ENCODE assay signal across 35 mouse cellular contexts in the genomic region with DNA sequence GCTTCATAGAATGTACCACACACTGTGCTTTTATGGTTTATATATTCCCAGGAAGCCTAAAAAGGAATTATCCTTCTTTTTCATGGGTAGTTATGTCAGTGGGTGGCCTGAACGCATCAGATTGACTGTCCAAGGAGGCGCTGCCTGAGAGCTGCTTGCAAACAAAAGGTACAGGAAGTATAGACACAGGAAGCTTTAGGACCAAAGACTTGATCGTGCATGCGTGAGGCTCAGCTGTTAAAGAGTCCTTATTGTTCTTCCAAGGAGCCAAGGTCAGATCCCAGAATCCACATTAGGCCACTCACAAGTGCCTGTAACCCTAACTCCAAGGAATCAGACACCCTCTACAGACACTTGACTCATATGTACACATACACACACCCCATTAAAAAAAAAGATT. TPM values are rescaled to one million over a fixed set of nuclear protein-coding genes. Genes with fewer than 3 reads are reported as not detected.
DNase-seq lines count a peak whose midpoint lies in the region; ATAC-seq and TF ChIP-seq lines count a peak whose summit lies in the region.
"Had no signal": no experiment of that assay in that cellular context is flagged by ENCODE, and none has a peak within 500 bp of the region (broad histone marks: within the 10 kb centered on the region; RNA-seq: fewer than 3 reads in every experiment).

No protein-coding gene starts in this region.

- H3K27ac ChIP-seq in liver, adult 2 months (replicated peaks; ENCODE audit: insufficient read depth, low read depth, low read length), result peak overlapping the region; percentile 46
- no peak overlapping the region for H3K27ac ChIP-seq in liver, embryonic 11.5 days (ENCODE audit: low read depth, low read length)
- H3K27ac ChIP-seq: embryonic facial prominence, embryonic 12.5 days; forebrain, embryonic 10.5 days; hindbrain, embryonic 12.5 days; hindbrain, postnatal 0 days; kidney, postnatal 0 days; limb, embryonic 10.5 days; limb, embryonic 15.5 days; liver, embryonic 15.5 days; midbrain, embryonic 10.5 days; neural tube, embryonic 13.5 days had no signal

- H3K4me3 ChIP-seq in liver, adult 2 months (ENCODE audit: insufficient read depth, low read depth, low read length), result no peak overlapping the region
- no peak overlapping the region for H3K4me3 ChIP-seq in liver, embryonic 11.5 days (ENCODE audit: low read depth, low read length)
- H3K4me3 ChIP-seq: embryonic facial prominence, embryonic 12.5 days; forebrain, embryonic 10.5 days; hindbrain, embryonic 12.5 days; limb, embryonic 10.5 days; limb, embryonic 15.5 days; liver, embryonic 15.5 days; midbrain, embryonic 10.5 days; myocyte; neural tube, embryonic 13.5 days had no signal

- H3K36me3 ChIP-seq in liver, adult 2 months (ENCODE audit: control insufficient read depth, insufficient read depth, low read length), result no peaks in the 10 kb centered on the region
- H3K36me3 ChIP-seq in liver, embryonic 11.5 days (ENCODE audit: control insufficient read depth, insufficient read depth, low read length), result no peaks in the 10 kb centered on the region
- H3K36me3 ChIP-seq: embryonic facial prominence, embryonic 12.5 days; forebrain, embryonic 10.5 days; hindbrain, embryonic 12.5 days; limb, embryonic 10.5 days; limb, embryonic 15.5 days; liver, embryonic 15.5 days; midbrain, embryonic 10.5 days; neural tube, embryonic 13.5 days had no signal

- no peak for TF ChIP-seq POLR2A in liver, adult 2 months (IDR thresholded peaks at IDR 0.05; ENCODE audit: extremely low read depth, insufficient read depth, low read length)

- 81% methylated on average over 4 of the region's 4 CpGs for WGBS in liver, adult 2 months
- 62% methylated on average over 4 of the region's 4 CpGs for WGBS in liver, embryonic 11.5 days

- no peak for TF ChIP-seq CTCF in liver, adult 2 months (IDR thresholded peaks at IDR 0.05; ENCODE audit: low read depth, low read length)

- no peak overlapping the region for H3K4me2 ChIP-seq in liver, embryonic 11.5 days
- H3K4me2 ChIP-seq: embryonic facial prominence, embryonic 12.5 days; hindbrain, embryonic 12.5 days; limb, embryonic 15.5 days; liver, embryonic 15.5 days; lung, embryonic 14.5 days; neural tube, embryonic 13.5 days had no signal

- ATAC-seq in liver, embryonic 11.5 days (replicated peaks; ENCODE audit: low FRiP score), result no peak
- ATAC-seq in frontal cortex, adult (ENCODE audit: low TSS enrichment), result no peak
- ATAC-seq: forebrain, embryonic 16.5 days; hindbrain, postnatal 0 days; intestine, embryonic 16.5 days had no signal

- H3K4me1 ChIP-seq in liver, adult 2 months (ENCODE audit: control insufficient read depth, insufficient read depth, low read length), result peaks cover 17% of the 10 kb centered on the region
- H3K4me1 ChIP-seq in liver, embryonic 11.5 days (replicated peaks; ENCODE audit: control insufficient read depth, insufficient read depth, low read length), result peaks cover 8% of the 10 kb centered on the region

- no peak overlapping the region for H3K9ac ChIP-seq in liver, adult 2 months (ENCODE audit: low read depth, low read length)
- H3K9ac ChIP-seq in liver, embryonic 11.5 days (ENCODE audit: low read depth, low read length), result no peak overlapping the region
- H3K9ac ChIP-seq: embryonic facial prominence, embryonic 12.5 days; hindbrain, embryonic 12.5 days; limb, embryonic 15.5 days; liver, embryonic 15.5 days; lung, embryonic 14.5 days; neural tube, embryonic 13.5 days had no signal

- no peaks in the 10 kb centered on the region for H3K27me3 ChIP-seq in liver, adult 2 months (ENCODE audit: control insufficient read depth, insufficient read depth, low read length)
- peaks cover 2% of the 10 kb centered on the region; the same call in 1 of the 2 replicates for H3K27me3 ChIP-seq in liver, embryonic 11.5 days (replicated peaks; ENCODE audit: control insufficient read depth, insufficient read depth, low read length)
- H3K27me3 ChIP-seq: embryonic facial prominence, embryonic 12.5 days had no signal

- no peaks in the 10 kb centered on the region for H3K9me3 ChIP-seq in liver, embryonic 11.5 days (ENCODE audit: control insufficient read depth, low read length)
- H3K9me3 ChIP-seq: embryonic facial prominence, embryonic 12.5 days; forebrain, embryonic 10.5 days; hindbrain, embryonic 12.5 days; limb, embryonic 10.5 days; limb, embryonic 15.5 days; liver, embryonic 15.5 days; midbrain, embryonic 10.5 days; neural tube, embryonic 13.5 days had no signal

- H3K79me2 ChIP-seq in liver, adult 2 months (ENCODE audit: control insufficient read depth, insufficient read depth, low read length), result no peaks in the 10 kb centered on the region

- DNase-seq in liver, adult 2 months (ENCODE audit: extremely low read depth, low read depth, low spot score), result no peak
- no peak for DNase-seq in liver, embryonic 11.5 days (ENCODE audit: low spot score)
- peak; percentile 16 for DNase-seq in thymus, postnatal 14 days
- DNase-seq in thymus, postnatal 25 days, result no peak
- DNase-seq in ES-CJ7 (ENCODE audit: low read depth, low spot score), result peak; percentile 90
- peak; percentile 60 for DNase-seq in induced T-regulatory cell, adult 2 months (ENCODE audit: low read depth)
- DNase-seq in MN1 (ENCODE audit: low spot score), result no peak
- DNase-seq: adrenal gland, postnatal 10 days; cerebellum, adult 11-12 months; cerebellum, adult 9-11 months; embryo, embryonic 11 days; heart, postnatal 14 days; kidney, postnatal 4 days; lung, embryonic 14.5 days; lung, postnatal 14 days; right cerebral cortex, postnatal 14 days had no signal

RNA-seq across cellular contexts. Expression of a gene that starts 1.9 kb away (rescaled TPM):
- 0.07 and 0.28 TPM in 2 replicates for total RNA-seq in liver, adult 2 months (2014; rRNA removed)
- 0.06 and 0.40 TPM in 2 replicates for polyA plus RNA-seq in liver, adult 2 months (2012; rRNA removed)
- 0.32 and 0.38 TPM in 2 replicates for polyA plus RNA-seq in liver, embryonic 11.5 days (2014; fragmentation: Nextera tagmentation; extraction: Ambion mirVana)
- total RNA-seq: gastrocnemius, adult 8-10 months; gastrocnemius, postnatal 4 days; heart, adult 8-10 months; heart, postnatal 14 days; hindbrain, postnatal 0 days had no signal

RNA-seq across cellular contexts. Expression of a gene that starts 2.5 kb away (rescaled TPM):
- total RNA-seq in liver, adult 2 months (2014; rRNA removed), result 185 and 255 TPM in 2 replicates
- 204 and 233 TPM in 2 replicates for polyA plus RNA-seq in liver, adult 2 months (2012; rRNA removed)
- 6.2 and 7.4 TPM in 2 replicates for polyA plus RNA-seq in liver, embryonic 11.5 days (2014; fragmentation: Nextera tagmentation; extraction: Ambion mirVana)
- total RNA-seq: gastrocnemius, adult 8-10 months; heart, adult 8-10 months; heart, postnatal 14 days; midbrain, postnatal 0 days had no signal
- polyA plus RNA-seq: neural tube, embryonic 13.5 days had no signal

RNA-seq across cellular contexts. Expression of a gene that starts 47.1 kb away (rescaled TPM):
- 13.5 and 14.5 TPM in 2 replicates for total RNA-seq in liver, adult 2 months (2014; rRNA removed)
- polyA plus RNA-seq in liver, adult 2 months (2012; rRNA removed), result 13.7 and 15.1 TPM in 2 replicates
- 179 and 199 TPM in 2 replicates for polyA plus RNA-seq in liver, embryonic 11.5 days (2014; fragmentation: Nextera tagmentation; extraction: Ambion mirVana)

RNA-seq across cellular contexts. Expression of a gene that starts 53.8 kb away (rescaled TPM):
- total RNA-seq in liver, adult 2 months (2014; rRNA removed), result 293 and 381 TPM in 2 replicates
- 284 and 348 TPM in 2 replicates for polyA plus RNA-seq in liver, adult 2 months (2012; rRNA removed)
- 1.1 and 1.3 TPM in 2 replicates for polyA plus RNA-seq in liver, embryonic 11.5 days (2014; fragmentation: Nextera tagmentation; extraction: Ambion mirVana)
- total RNA-seq: hindbrain, postnatal 0 days had no signal
- polyA plus RNA-seq: embryonic facial prominence, embryonic 12.5 days; heart, embryonic 14.5 days; kidney, postnatal 0 days; neural tube, embryonic 13.5 days had no signal

Comparison
In these comparisons a context has a peak if more than half of its experiments do, and no peak if none do; other contexts are left out.
1. DNase-seq: peak in thymus, postnatal 14 days (single experiment), ES-CJ7 (single experiment) and induced T-regulatory cell, adult 2 months (single experiment); none in liver, adult 2 months (single experiment), liver, embryonic 11.5 days (single experiment), thymus, postnatal 25 days (single experiment) and MN1 (single experiment).
2. RNA of a gene that starts 2.5 kb away (polyA plus RNA-seq): 204 to 233 TPM in liver, adult 2 months; 6.2 to 7.4 TPM in liver, embryonic 11.5 days; every median in the first group is over 10 times any median in the second.
3. RNA of a gene that starts 47.1 kb away (polyA plus RNA-seq): 179 to 199 TPM in liver, embryonic 11.5 days; 13.7 to 15.1 TPM in liver, adult 2 months; every median in the first group is over 10 times any median in the second.